Mouse (Mus musculus) brain, embryonic 14.5 days (tissue): ENCODE data around the gene Zfp346.

Experiments used
- CTCF ChIP-seq: fragments of 200-500 bp; IDR thresholded peaks from 2 replicates; pipeline ENCODE4 v1.5.1; 2012; ENCODE audit warnings: inconsistent platforms, mild to moderate bottlenecking, moderate library complexity, borderline replicate concordance; ENCODE audit not compliant: insufficient read depth, insufficient read length; ENCODE audit errors: extremely low read depth
- POLR2A ChIP-seq: fragments of 200-500 bp; IDR thresholded peaks from 2 replicates; pipeline ENCODE4 v1.6.1; 2012; ENCODE audit warnings: mild to moderate bottlenecking, inconsistent platforms, borderline replicate concordance; ENCODE audit not compliant: poor library complexity, insufficient read depth, insufficient read length, severe bottlenecking; ENCODE audit errors: extremely low read depth

DNA sequence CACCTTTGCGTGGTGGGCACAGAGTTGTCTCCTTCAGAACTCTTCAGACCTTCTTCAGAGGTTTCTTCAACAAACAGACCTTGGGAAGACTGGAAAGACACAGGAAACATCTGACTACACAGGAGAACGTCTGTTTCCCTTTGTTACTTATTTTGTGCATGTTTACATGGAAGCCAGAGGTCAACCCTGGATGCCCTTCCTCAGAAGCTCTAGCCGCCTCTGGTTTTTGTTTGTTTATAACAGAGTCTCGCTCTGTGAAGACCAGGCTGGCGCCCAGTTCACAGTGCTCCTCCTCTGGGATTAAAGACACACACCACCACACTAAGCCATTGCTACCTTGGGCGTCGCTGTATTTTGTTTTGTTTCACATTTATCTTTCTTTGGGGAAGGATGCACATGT is 35.4 kb upstream of the Zfp346 start:
- TF ChIP-seq POLR2A (no peak), CTCF (no peak)
